8 mouse cellular contexts compared by ENCODE assay signal in genomic region chr17:29397480-29398433, GRCm38 (mm10). TPM values are rescaled to one million over a fixed set of nuclear protein-coding genes. Genes with fewer than 3 reads are reported as not detected.
DNase-seq lines count a peak whose midpoint lies in the region; ATAC-seq and TF ChIP-seq lines count a peak whose summit lies in the region.

No protein-coding gene starts in this region.

- H3K4me1 ChIP-seq in intestine, embryonic 15.5 days (replicated peaks): peaks cover 33% of the 10 kb centered on the region
- peaks cover 73% of the 10 kb centered on the region for H3K4me1 ChIP-seq in liver, embryonic 12.5 days
- peaks cover 6% of the 10 kb centered on the region; the same call in 1 of the 2 replicates for H3K4me1 ChIP-seq in stomach, postnatal 0 days (replicated peaks; ENCODE audit: control insufficient read depth, insufficient read depth)

- H3K4me3 ChIP-seq in intestine, embryonic 15.5 days (replicated peaks): peak overlapping the region; percentile 25
- peak overlapping the region; percentile 51 for H3K4me3 ChIP-seq in liver, embryonic 12.5 days
- H3K4me3 ChIP-seq in stomach, postnatal 0 days (ENCODE audit: low read depth, low read length): peak overlapping the region; percentile 23; the same call in 1 of the 2 replicates

- H3K27ac ChIP-seq in intestine, embryonic 15.5 days: peak overlapping the region; percentile 84
- H3K27ac ChIP-seq in liver, embryonic 12.5 days: peak overlapping the region; percentile 93
- H3K27ac ChIP-seq in stomach, postnatal 0 days (replicated peaks): peak overlapping the region; percentile 53

- WGBS in intestine, embryonic 15.5 days: 4% methylated on average over 27 of the region's 27 CpGs
- WGBS in liver, embryonic 12.5 days (ENCODE audit: insufficient replicate concordance): 3% methylated on average over 26 of the region's 27 CpGs
- 4% methylated on average over 26 of the region's 27 CpGs for WGBS in stomach, postnatal 0 days

- no peaks in the 10 kb centered on the region for H3K36me3 ChIP-seq in intestine, embryonic 15.5 days
- no peaks in the 10 kb centered on the region for H3K36me3 ChIP-seq in liver, embryonic 12.5 days
- H3K36me3 ChIP-seq in stomach, postnatal 0 days (ENCODE audit: control insufficient read depth, insufficient read depth, low read length): no peaks in the 10 kb centered on the region

- no peak for TF ChIP-seq EP300 in stomach, postnatal 0 days (optimal IDR thresholded peaks at IDR 0.05)

- H3K4me2 ChIP-seq in intestine, embryonic 15.5 days (replicated peaks): peak overlapping the region; percentile 65
- H3K4me2 ChIP-seq in liver, embryonic 12.5 days: peak overlapping the region; percentile 88
- peak overlapping the region; percentile 56 for H3K4me2 ChIP-seq in stomach, postnatal 0 days (replicated peaks; ENCODE audit: low read depth)

- no peaks in the 10 kb centered on the region for H3K27me3 ChIP-seq in intestine, embryonic 15.5 days (replicated peaks)
- H3K27me3 ChIP-seq in liver, embryonic 12.5 days (replicated peaks): 0 out of 2 replicates have a peak, but pooled peaks cover 4% of the 10 kb centered on the region
- H3K27me3 ChIP-seq in stomach, postnatal 0 days (ENCODE audit: control insufficient read depth, insufficient read depth, low read length): no peaks in the 10 kb centered on the region

- peak; percentile 11 to 14 for DNase-seq in left cerebral cortex, adult 18-20 months (ENCODE audit: low spot score in 2 of 2)
- no peak for DNase-seq in left cerebral cortex, adult 11 months (ENCODE audit: low spot score)
- DNase-seq in gastrocnemius, postnatal 4 days (ENCODE audit: low spot score in 2 of 2): peak; percentile 77 to 88
- DNase-seq in naive thymus-derived CD4-positive, alpha-beta T cell, adult 2 months (ENCODE audit: low read depth): peak; percentile 60
- peak; percentile 86 for DNase-seq in stomach, postnatal 0 days (ENCODE audit: low spot score)

- peak; percentile 51; the same call in 1 of the 2 replicates for TF ChIP-seq CTCF in stomach, postnatal 0 days (IDR thresholded peaks at IDR 0.05; ENCODE audit: low read depth)

- peak; percentile 49 for ATAC-seq in common myeloid progenitor, adult 5-6 weeks (replicated peaks; ENCODE audit: low read depth, poor library complexity, severe bottlenecking)
- ATAC-seq in intestine, embryonic 15.5 days: peak; percentile 80
- ATAC-seq in liver, embryonic 12.5 days: peak; percentile 76
- peak; percentile 59 for ATAC-seq in stomach, postnatal 0 days (ENCODE audit: low FRiP score, low TSS enrichment)

- H3K9ac ChIP-seq in intestine, embryonic 15.5 days: peak overlapping the region; percentile 39
- H3K9ac ChIP-seq in liver, embryonic 12.5 days: peak overlapping the region; percentile 76
- peak overlapping the region; percentile 32; the same call in 1 of the 2 replicates for H3K9ac ChIP-seq in stomach, postnatal 0 days (ENCODE audit: low read length)

- H3K9me3 ChIP-seq in intestine, embryonic 15.5 days: no peaks in the 10 kb centered on the region
- no peaks in the 10 kb centered on the region for H3K9me3 ChIP-seq in liver, embryonic 12.5 days (replicated peaks)
- H3K9me3 ChIP-seq in stomach, postnatal 0 days (ENCODE audit: control insufficient read depth, low read length): no peaks in the 10 kb centered on the region

RNA-seq across cellular contexts. Expression of gene Fgd2, which starts 37.0 kb away (rescaled TPM):
- 1 to 10 TPM; 5.0 to 6.0 TPM for total RNA-seq in left cerebral cortex, adult 18-20 months (2021)
- 23.9 and 39.0 TPM in 2 replicates for total RNA-seq in common myeloid progenitor, adult 5-6 weeks (2017)
- total RNA-seq in gastrocnemius, postnatal 4 days (2021): 1 to 10 TPM; 4.2 to 4.5 TPM
- 10.5 and 12.3 TPM in 2 replicates for polyA plus RNA-seq in intestine, embryonic 15.5 days (2015; fragmentation: Nextera tagmentation; extraction: Ambion mirVana)
- polyA plus RNA-seq in liver, embryonic 12.5 days (2016; fragmentation: Nextera tagmentation; extraction: Ambion mirVana): 5.1 and 5.9 TPM in 2 replicates
- 5.9 and 8.2 TPM in 2 replicates for polyA plus RNA-seq in stomach, postnatal 0 days (2015; fragmentation: Nextera tagmentation; extraction: Ambion mirVana)

RNA-seq across cellular contexts. Expression of gene Mtch1, which starts 50.0 kb away (rescaled TPM):
- total RNA-seq in left cerebral cortex, adult 18-20 months (2021): 100 to 1,000 TPM; 592 to 615 TPM
- 56.5 and 76.6 TPM in 2 replicates for total RNA-seq in common myeloid progenitor, adult 5-6 weeks (2017)
- total RNA-seq in gastrocnemius, postnatal 4 days (2021): 100 to 1,000 TPM; 302 to 317 TPM
- 235 and 275 TPM in 2 replicates for polyA plus RNA-seq in intestine, embryonic 15.5 days (2015; fragmentation: Nextera tagmentation; extraction: Ambion mirVana)
- polyA plus RNA-seq in liver, embryonic 12.5 days (2016; fragmentation: Nextera tagmentation; extraction: Ambion mirVana): 107 and 109 TPM in 2 replicates
- 189 and 201 TPM in 2 replicates for polyA plus RNA-seq in stomach, postnatal 0 days (2015; fragmentation: Nextera tagmentation; extraction: Ambion mirVana)
